Mouse (Mus musculus) T-helper 1 cell (primary cell): Measurements from ENCODE around the gene Ramp1.

Experiments used
- in situ Hi-C: fragments of 300-600 bp; cut with MboI, MseI; formaldehyde crosslinking; loops from one replicate; pipeline ENCODE4 v1.15.1; 2025; ENCODE audit warnings: high pct_unique_total_duplicates

Ramp1 gene

GRCm38 (mm10) chr1:91235395-91235794 is 55.8 kb downstream of the Ramp1 start:
- in situ Hi-C loops, result no loop called here

GRCm38 (mm10) chr1:91237676-91238075 is 58.1 kb downstream of the Ramp1 start:
- in situ Hi-C loops, result no loop called here

GRCm38 (mm10) chr1:91239112-91239511 is 59.5 kb downstream of the Ramp1 start:
- in situ Hi-C loops, result no loop called here

DNA sequence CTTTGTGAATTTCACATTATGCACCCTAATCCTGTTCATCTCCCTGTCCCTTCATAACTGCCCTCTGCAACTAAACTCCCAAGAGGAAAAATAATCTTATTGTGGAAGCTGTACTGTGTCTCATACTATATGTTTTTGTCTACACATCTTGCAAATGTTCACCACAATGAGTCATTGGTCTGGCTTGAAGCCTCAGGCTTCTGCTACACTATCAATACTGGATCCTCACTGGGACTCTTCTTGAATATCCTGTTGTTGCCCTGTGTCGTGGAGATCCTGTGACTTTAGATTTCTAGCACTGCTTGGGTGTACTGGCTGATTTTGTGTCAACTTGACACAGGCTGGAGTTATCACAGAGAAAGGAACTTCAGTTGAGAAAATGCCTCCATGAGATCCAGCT is 60.2 kb downstream of the Ramp1 start:
- in situ Hi-C loops, result no loop called here

GRCm38 (mm10) chr1:91240685-91241084 is 61.1 kb downstream of the Ramp1 start:
- in situ Hi-C loops, result no loop called here

- in situ Hi-C loops, result no loop called here
These were observed 61.6 kb downstream of the Ramp1 start for GRCm38 (mm10) chr1:91241249-91241648.

DNA sequence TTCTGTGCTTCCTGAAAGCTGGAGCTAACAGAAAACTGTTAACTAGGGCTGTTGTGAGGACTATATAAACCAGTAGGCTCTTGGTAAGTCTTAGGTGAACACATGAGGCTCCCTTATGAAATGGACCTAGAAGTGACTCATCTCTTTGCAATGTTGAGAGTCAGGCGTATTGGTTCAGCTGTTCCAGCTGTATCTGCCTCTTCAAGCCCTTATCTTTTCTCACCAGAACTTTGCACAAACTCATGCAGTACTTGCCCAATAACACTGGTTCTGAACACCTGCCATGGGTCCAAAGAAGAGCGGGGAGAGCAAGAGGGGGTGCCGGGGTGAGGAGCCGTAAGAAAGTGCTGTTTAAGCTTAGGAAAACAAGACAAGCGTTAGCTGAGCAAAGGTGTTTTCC is 68.6 kb downstream of the Ramp1 start:
- in situ Hi-C loops, result loop anchor here (5.0 kb wide), 1 partner anchor 66 kb away; no protein-coding TSS in a partner anchor

DNA sequence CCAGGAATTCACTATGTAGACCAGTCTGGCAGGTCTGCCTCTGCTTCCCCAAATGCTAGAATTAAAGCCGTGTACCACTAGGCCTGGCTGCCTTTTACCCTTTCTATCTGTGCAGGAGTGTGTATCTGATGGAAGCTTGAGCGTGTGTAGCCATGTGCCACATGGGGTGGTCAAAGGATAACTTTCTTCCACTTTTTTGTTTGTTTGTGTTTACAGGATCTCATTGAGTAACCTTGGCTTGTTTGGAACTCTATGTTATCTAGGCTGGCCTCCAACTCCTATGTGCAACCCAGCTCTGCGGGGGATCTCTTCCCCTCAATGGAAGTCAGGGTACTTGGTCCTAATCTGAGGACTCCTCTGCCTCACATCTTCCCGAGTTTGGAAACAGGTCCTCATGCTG is 69.3 kb downstream of the Ramp1 start:
- in situ Hi-C loops, result loop anchor here (5.0 kb wide), 1 partner anchor 67 kb away; no protein-coding TSS in a partner anchor

- in situ Hi-C loops, result loop anchor here (5.0 kb wide), 1 partner anchor 67 kb away; no protein-coding TSS in a partner anchor
These were observed 70.2 kb downstream of the Ramp1 start, which contains the start of gene Ube2f for GRCm38 (mm10) chr1:91249564-91250414. Gene Ube2f, plus strand, starts transcription at chr1:91250304.

DNA sequence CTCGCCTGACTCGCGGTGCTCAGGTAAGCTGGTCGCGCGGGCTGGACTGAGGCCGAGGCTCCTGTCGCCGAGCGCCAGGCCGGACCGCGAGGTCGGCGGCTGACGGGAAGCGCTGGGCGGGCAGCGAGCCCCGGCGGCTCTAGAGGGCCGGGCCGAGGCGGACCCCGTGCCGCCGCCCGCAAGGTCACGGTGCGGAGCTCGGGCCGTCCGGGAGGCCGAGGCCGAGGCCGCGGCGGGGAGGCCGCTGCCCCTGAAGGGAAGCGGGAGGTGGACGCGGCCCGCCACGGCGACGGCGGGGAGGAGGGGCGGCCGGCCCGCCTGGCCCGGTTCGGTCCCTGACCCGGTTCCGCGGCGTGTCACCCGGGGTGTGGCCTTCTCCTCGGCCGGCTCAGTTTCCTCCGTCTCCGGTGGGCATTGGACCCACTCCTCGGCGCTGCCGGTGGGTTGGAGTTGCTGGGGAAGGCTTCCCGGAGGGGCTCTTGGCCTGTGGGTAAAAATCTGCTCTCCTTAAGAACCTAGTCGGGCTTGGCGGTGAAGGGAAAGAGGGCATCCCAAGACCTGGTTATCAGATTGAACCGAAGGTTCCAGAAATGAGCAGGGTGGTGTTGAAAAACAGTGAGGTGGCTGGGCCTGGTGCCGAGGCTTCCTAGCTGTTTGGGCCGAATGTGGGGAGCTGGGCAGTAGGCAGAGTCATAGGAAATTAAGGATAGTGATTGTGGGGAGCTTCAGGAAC is 71.0 kb downstream of the Ramp1 start:
- in situ Hi-C loops, result no loop called here

GRCm38 (mm10) chr1:91251148-91251650 is 71.6 kb downstream of the Ramp1 start:
- in situ Hi-C loops, result no loop called here

- in situ Hi-C loops, result no loop called here
These were observed 72.3 kb downstream of the Ramp1 start for GRCm38 (mm10) chr1:91251927-91252326.

DNA sequence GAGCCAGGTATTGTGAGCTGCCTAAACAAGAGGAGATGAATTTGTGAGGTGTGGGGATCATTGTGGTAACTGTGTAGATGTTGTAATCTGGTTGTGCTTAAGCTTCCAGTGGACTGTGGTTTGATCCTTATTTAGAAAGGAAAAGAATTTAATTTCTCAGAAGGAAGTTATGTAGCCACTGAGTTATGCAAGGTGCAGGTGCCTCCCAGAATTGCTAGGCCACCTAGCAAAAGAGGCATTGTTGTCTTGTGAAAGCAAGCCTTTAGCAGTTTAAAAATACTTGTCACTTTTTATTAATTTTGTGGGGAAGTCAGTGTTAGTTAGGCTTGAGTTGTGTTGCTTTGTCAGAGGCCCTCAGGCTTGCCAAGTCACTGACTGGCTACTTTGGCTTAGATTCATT is 78.3 kb downstream of the Ramp1 start:
- in situ Hi-C loops, result no loop called here

GRCm38 (mm10) chr1:91259794-91260193 is 80.2 kb downstream of the Ramp1 start:
- in situ Hi-C loops, result no loop called here

DNA sequence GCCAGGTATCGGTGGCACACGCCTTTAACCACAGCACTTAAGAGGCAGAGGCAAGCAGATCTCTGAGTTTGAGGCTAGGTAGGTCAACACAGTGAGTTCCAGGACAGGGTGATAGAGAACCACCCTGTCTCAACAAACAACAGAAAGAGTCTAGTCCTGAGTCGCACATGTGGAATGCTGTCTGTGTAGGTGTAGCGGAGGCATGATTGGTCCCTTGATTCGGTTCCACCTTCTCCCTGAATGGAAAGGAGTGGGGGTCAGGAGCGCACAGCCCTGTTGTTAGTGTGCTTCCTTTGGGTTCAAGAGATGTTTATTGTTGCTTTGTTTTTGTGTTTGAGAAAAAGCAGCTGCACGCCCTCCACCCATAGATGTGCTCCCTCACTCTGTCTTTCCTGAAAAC is 82.9 kb downstream of the Ramp1 start:
- in situ Hi-C loops, result no loop called here

- in situ Hi-C loops, result no loop called here
These were observed 92.6 kb downstream of the Ramp1 start for GRCm38 (mm10) chr1:91272260-91272659.
